Mouse (Mus musculus) liver, embryonic 12.5 days (tissue): ENCODE data around the gene Ccdc6. TPM values are rescaled to one million over a fixed set of nuclear protein-coding genes. Genes with fewer than 3 reads are reported as not detected.
"Not testable (repeated sequence)": the region's sequence is repeated elsewhere in the genome, so short reads cannot be mapped to it uniquely, and the experiment has no call there.

Experiments
- ATAC-seq: fragments of 200-750 bp; cut with Nextera tagmentation; 2 replicates; pipeline ENCODE4 v1.8.0; 2017; ENCODE audit warnings: moderate number of reproducible peaks, mild to moderate bottlenecking, moderate library complexity
- H3K27ac ChIP-seq: fragments of 300-500 bp; sonication (generic); 2 replicates; pipeline ENCODE4 v1.5.1; 2016; ENCODE audit warnings: mild to moderate bottlenecking
- H3K27me3 ChIP-seq: fragments of 300-500 bp; sonication (generic); replicated peaks from 2 replicates; pipeline ENCODE4 v1.6.1; 2016; ENCODE audit warnings: mild to moderate bottlenecking, moderate library complexity
- H3K36me3 ChIP-seq: fragments of 300-500 bp; sonication (generic); 2 replicates; pipeline ENCODE4 v1.6.1; 2016; ENCODE audit warnings: mild to moderate bottlenecking, moderate library complexity
- H3K4me1 ChIP-seq: fragments of 300-500 bp; sonication (generic); 2 replicates; pipeline ENCODE4 v1.6.1; 2016
- H3K4me2 ChIP-seq: fragments of 300-500 bp; sonication (generic); 2 replicates; pipeline ENCODE4 v1.6.1; 2016; ENCODE audit warnings: mild to moderate bottlenecking, moderate library complexity
- H3K4me3 ChIP-seq: fragments of 300-500 bp; sonication (generic); 2 replicates; pipeline ENCODE4 v1.5.1; 2016; ENCODE audit warnings: mild to moderate bottlenecking, moderate library complexity
- H3K9ac ChIP-seq: fragments of 300-500 bp; sonication (generic); 2 replicates; pipeline ENCODE4 v1.6.1; 2016; ENCODE audit warnings: mild to moderate bottlenecking, moderate library complexity
- H3K9me3 ChIP-seq: fragments of 300-500 bp; sonication (generic); replicated peaks from 2 replicates; pipeline ENCODE4 v1.6.1; 2016; ENCODE audit warnings: mild to moderate bottlenecking, moderate library complexity
- WGBS: fragments of 180-500 bp; shearing (Covaris S2); methylation state at CpG from one replicate; pipeline ENCODE4 v1.1.7; 2016; ENCODE audit not compliant: insufficient replicate concordance; 5-methylcytosine and 5-hydroxymethylcytosine counted together
- polyA plus RNA-seq: library from polyadenylated mRNA; unstranded; fragments of >200 nt; fragmentation: Nextera tagmentation; extraction: Ambion mirVana; gene quantifications from 2 replicates; pipeline ENCODE4 v1.2.1, GENCODE M21; 2016

Ccdc6 gene
- polyA plus RNA-seq, 1 experiment from 2014 or later: 9.5 TPM

DNA sequence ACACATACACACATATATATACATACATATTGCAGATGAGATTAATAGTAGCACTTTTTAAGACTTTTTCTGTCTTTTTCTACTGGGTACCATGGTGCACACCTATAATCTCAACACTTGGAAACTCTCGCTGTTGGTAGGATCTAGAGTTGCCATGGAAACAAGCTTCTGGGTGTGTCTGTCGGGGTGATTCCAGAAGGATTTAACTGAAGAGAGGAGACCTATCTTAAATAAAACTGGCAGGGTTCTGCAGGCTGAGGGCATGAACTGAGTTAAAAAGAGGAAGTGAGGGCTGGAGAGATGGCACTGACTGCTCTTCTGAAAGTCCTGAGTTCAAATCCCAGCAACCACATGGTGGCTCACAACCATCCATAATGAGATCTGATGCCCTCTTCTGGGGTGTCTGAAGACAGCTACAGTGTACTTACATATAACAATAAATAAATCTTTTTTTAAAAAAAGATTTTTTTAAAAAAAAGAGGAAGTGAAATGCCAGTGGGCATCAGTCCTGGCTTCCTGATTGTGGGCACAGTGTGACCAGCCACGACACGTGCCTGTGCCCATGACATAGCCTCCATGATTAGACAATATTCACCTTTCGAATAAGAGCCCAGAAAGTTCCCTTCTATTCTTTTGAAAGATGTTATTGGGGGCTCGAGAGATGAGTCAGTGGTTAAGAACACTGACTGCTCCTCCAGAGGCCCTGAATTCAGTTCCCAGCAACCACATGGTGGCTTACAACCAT lies 102.7 kb downstream of the Ccdc6 start:
- peaks cover 16% of the 10 kb centered on the region for H3K4me1 ChIP-seq
- H3K4me2 ChIP-seq: no peak overlapping the region
- no peak overlapping the region for H3K9ac ChIP-seq
- H3K27me3 ChIP-seq: no peaks in the 10 kb centered on the region
- no peaks in the 10 kb centered on the region for H3K36me3 ChIP-seq
- H3K9me3 ChIP-seq: no peaks in the 10 kb centered on the region
- no peak overlapping the region for H3K4me3 ChIP-seq
- no peak overlapping the region for H3K27ac ChIP-seq
- 63% methylated on average over 6 of the region's 6 CpGs for WGBS
- ATAC-seq: no peak

DNA sequence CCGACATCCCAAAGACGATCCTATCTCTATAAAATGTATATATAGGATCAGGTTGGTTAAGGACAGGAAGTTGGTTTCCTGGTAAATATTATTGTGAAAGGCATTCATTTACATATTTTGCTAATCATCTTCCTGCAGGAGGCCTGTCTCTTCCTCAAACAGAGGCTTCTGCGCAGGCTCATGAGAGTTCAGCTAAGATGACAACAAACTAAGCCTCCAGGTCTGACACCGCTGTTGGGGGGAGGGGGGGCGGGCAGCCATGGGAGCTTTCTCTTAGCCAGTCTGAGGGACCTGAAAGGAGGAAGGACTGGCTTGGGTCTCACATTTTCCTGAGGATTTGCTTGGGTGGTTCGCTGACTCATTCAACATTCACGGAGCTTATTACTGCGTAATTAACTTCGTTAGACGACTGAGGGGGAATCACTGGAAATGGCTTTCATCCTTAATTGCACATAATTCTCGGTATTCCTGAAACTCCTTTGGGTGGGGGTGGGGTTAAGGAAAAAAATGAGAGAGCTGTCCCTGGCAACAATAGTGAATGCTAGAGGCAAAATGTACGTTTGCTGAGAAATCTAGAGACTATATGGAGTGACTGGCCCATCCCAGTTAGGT lies 104.1 kb downstream of the Ccdc6 start:
- WGBS: 43% methylated on average over 12 of the region's 12 CpGs
- Histone ChIP-seq H3K4me2 (no peak overlapping the region), H3K9me3 (no peaks in the 10 kb centered on the region), H3K36me3 (no peaks in the 10 kb centered on the region), H3K27me3 (no peaks in the 10 kb centered on the region), H3K4me1 (0 out of 2 replicates have a peak, but pooled peaks cover 9% of the 10 kb centered on the region), H3K9ac (no peak overlapping the region), H3K4me3 (no peak overlapping the region), H3K27ac (no peak overlapping the region)
- no peak for ATAC-seq

DNA sequence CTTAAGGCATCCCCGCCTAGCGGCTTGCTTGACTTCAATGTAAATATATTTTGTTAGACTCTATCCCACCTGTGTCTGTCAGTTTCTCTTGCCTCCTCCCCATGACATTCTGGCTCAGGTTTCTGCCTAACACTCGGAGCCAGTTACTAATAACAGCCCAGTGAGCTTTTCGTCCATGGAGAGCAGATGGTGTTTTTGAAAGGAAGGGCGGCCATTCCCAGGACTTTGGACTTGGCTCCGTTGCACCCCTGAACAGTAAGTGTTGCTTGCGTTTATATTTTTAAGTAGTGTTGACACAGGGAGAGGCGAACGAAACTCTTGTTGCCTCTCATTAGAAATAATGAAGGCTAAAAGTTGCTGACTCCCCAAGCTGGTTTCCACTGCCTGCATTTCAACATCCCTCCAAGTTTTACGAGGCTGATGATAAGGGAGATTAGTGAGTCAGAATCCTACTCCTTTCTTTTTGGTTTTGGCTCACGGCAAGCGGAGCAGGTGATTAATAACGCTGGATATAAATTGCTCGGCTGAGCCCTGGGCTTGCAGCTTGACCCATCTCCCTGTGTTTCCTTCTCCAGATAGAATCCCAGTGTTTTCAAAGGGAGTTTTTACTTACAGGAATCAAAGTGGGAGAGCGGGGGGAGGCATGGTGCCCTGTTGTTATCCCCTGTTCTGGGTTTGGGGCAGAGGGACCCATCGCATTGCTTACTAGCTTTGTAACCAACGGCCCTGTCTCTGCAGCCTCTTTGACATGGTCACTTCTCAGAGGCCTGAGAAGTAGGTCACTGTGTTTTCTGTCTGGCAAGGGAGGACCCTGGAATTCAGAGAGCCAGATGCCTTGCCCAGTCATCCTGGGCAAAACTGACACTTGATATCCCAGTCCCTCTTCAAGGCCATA lies 107.8 kb downstream of the Ccdc6 start, which contains the start of gene Mrln:
Gene Mrln (plus strand): TSS at position 160 of the 895 bp plus-strand sequence.
- no peak within 1 kb of the TSS for H3K27ac ChIP-seq
- no peaks in the 10 kb centered on the region for H3K27me3 ChIP-seq
- no peak within 1 kb of the TSS for H3K4me3 ChIP-seq
- H3K4me2 ChIP-seq: no peak within 1 kb of the TSS
- 62% methylated on average over 17 of the region's 17 CpGs for WGBS
- H3K9me3 ChIP-seq: no peaks in the 10 kb centered on the region
- 0 out of 2 replicates have a peak, but pooled peaks cover 7% of the 10 kb centered on the region for H3K4me1 ChIP-seq
- no peak for ATAC-seq
- H3K9ac ChIP-seq: no peak within 1 kb of the TSS
- H3K36me3 ChIP-seq: no peaks in the 10 kb centered on the region

DNA sequence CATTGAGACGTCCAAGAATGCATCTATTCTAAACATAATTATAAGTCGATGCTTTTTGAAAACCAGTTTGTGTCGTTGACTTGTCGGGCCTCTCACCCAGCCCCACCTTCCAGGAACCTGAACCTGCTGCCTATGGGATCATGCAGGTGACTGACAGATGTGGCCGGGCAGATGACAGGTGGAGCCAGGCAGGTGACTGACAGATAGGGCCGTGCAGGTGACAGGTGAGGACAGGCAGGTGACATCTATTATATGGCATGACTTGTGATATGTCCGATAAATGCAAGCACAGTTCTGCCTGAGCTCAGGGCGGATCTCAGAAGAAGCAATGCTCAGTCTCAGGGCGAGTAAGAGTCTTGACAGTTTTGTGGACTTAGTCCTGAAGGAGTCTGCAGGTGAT lies 114.4 kb downstream of the Ccdc6 start:
- no peak overlapping the region for H3K9ac ChIP-seq
- H3K27me3 ChIP-seq: no peaks in the 10 kb centered on the region
- ATAC-seq: no peak
- H3K9me3 ChIP-seq: no peaks in the 10 kb centered on the region
- H3K4me1 ChIP-seq: no peaks in the 10 kb centered on the region
- H3K4me3 ChIP-seq: no peak overlapping the region
- no peak overlapping the region for H3K4me2 ChIP-seq
- H3K27ac ChIP-seq: no peak overlapping the region
- 66% methylated on average over 9 of the region's 9 CpGs for WGBS
- no peaks in the 10 kb centered on the region for H3K36me3 ChIP-seq

DNA sequence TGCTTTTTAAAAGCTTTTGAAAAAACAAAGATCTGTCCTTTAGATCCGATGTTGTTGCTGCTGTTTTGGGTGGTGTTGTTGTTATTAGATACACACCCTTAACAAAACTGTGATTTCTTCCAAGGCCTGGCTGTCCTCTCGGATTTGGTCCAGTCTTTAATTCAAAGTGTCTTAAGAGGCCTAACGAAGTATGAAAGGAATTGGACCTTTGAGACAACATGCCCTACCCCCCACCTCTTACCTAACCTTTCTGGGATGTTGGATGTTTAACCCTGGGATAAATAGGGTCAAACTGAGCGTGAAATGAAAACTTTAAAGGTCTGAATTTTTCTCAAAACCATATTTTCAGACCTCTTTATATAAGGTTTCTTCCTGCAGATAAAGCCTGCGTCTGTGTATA lies 124.0 kb downstream of the Ccdc6 start:
- whole genome bisulfite sequencing: 68% methylated on average over 5 of the region's 5 CpGs
- ATAC-seq: no peak
- H3K36me3 ChIP-seq: no peaks in the 10 kb centered on the region

DNA sequence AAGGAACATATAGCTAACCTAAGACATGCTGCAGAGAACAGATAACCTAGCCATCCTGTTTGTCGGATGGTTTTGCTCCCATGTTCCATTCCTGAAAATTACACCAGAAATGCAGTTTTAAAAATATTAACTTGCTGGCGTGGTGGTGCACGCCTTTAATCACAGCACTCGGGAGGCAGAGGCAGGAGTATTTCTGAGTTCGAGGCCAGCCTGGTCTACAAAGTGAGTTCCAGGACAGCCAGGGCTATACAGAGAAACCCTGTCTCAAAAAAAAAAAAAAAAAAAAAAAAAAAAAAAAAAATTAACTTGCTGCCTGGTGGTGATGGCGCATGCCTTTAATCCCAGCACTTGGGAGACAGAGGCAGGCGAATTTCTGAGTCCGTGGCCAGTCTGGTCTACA lies 125.3 kb downstream of the Ccdc6 start:
- H3K9ac ChIP-seq, H3K27me3 ChIP-seq, ATAC-seq, H3K4me2 ChIP-seq, H3K4me1 ChIP-seq, H3K4me3 ChIP-seq, H3K36me3 ChIP-seq, H3K27ac ChIP-seq, H3K9me3 ChIP-seq: not testable (repeated sequence)
- 68% methylated on average over 8 of the region's 8 CpGs for WGBS

More for the DNA sequence above, 124.0 kb downstream of the Ccdc6 start:
- no peaks in the 10 kb centered on the region for H3K27me3 ChIP-seq
- no peak overlapping the region for H3K4me3 ChIP-seq
- no peak overlapping the region for H3K9ac ChIP-seq
- H3K9me3 ChIP-seq: no peaks in the 10 kb centered on the region
- H3K4me1 ChIP-seq: no peaks in the 10 kb centered on the region
- no peak overlapping the region for H3K27ac ChIP-seq
- no peak overlapping the region for H3K4me2 ChIP-seq

DNA sequence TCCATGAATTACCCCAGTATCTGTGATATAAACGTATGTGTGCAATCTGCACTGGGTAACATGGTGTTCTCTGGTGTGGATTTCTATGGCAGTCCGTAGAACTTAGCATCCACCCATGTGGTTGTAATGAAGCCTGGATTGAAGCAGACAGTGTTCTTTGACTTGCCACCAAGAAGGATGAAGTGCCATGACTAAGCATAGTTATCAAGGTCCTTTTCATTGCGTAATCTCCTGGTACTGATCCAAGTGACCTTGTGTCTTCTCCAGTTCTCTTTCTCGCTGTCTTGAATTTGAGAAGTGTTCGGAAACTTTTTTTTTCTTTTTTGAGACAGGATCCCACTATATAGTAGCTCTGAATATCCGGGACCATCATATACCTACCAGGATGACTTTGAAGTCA lies 127.7 kb downstream of the Ccdc6 start:
- 61% methylated on average over 6 of the region's 6 CpGs for WGBS
- Histone ChIP-seq H3K36me3 (no peaks in the 10 kb centered on the region), H3K4me2 (no peak overlapping the region), H3K9me3 (no peaks in the 10 kb centered on the region), H3K27ac (no peak overlapping the region), H3K9ac (no peak overlapping the region), H3K27me3 (no peaks in the 10 kb centered on the region), H3K4me3 (no peak overlapping the region), H3K4me1 (no peaks in the 10 kb centered on the region)
- no peak for ATAC-seq

DNA sequence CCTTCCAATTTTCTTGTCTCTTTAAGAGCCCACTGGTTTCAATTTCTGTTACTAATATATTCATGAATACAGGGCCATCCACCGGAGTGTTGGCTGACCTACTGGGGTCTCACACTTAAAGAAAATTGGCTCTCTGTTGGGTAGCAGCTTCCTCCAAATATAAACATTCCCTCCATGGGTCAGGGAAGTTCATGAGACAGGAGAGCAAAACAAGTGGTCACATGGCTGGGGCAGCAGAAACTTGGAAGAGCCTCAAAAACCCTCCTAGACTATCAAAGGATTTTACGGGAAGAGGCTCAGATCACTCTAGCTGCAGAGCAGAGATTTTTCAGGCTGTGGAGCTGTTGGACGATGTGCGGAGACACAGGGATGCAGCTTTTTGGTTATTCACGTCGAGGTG lies 128.8 kb downstream of the Ccdc6 start:
- no peak overlapping the region for H3K9ac ChIP-seq
- no peak overlapping the region for H3K27ac ChIP-seq
- no peaks in the 10 kb centered on the region for H3K4me1 ChIP-seq
- no peak for ATAC-seq
- WGBS: 67% methylated on average over 6 of the region's 6 CpGs
- H3K4me3 ChIP-seq: no peak overlapping the region
- no peaks in the 10 kb centered on the region for H3K9me3 ChIP-seq
- no peaks in the 10 kb centered on the region for H3K36me3 ChIP-seq
- H3K4me2 ChIP-seq: no peak overlapping the region
- H3K27me3 ChIP-seq: no peaks in the 10 kb centered on the region

DNA sequence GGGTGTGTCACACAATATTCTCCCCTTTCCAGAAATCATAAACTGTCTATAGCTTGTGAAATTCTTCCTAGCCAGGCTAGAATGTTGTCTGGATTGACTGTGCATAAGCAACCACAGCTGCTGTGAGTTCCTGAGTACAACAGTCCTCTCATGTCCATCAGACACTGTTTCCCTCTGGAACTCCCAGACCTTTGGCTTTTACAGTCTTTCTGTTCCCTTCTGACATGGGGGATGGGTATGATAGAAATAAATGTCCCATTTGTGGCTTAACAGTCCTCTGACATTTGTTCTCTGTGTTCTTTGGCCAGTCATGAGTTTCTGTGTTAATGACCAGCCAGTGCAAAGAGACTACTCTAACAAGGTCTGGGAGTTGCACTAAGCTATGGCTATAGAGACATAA lies 129.7 kb downstream of the Ccdc6 start:
- Histone ChIP-seq H3K36me3 (no peaks in the 10 kb centered on the region), H3K4me1 (no peaks in the 10 kb centered on the region), H3K27ac (no peak overlapping the region), H3K4me3 (no peak overlapping the region), H3K9me3 (no peaks in the 10 kb centered on the region), H3K9ac (no peak overlapping the region), H3K4me2 (no peak overlapping the region), H3K27me3 (no peaks in the 10 kb centered on the region)
- no peak for ATAC-seq

DNA sequence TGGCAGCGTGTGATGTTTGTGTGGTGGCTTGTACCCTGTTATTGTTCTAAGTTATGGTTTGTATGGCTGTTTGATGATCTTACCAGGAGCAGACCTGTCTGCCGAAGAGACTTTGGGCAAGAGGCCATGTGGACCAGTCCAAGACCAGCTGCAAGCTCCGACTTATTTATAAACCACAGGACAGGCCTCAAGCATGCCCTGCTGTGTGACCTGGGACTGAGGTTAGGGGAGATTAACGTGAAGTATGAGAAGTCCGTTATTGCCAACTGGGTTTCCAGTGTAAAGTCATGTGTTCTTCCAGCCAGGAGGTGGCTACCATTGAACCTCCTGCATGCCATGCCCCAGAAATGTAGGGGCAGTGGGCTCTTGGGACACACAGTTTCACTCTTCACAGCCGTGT lies 133.4 kb downstream of the Ccdc6 start:
- no peaks in the 10 kb centered on the region for H3K9me3 ChIP-seq
- no peak overlapping the region for H3K4me2 ChIP-seq
- WGBS: 66% methylated on average over 6 of the region's 6 CpGs
- no peak overlapping the region for H3K9ac ChIP-seq
- no peaks in the 10 kb centered on the region for H3K4me1 ChIP-seq
- no peak overlapping the region for H3K4me3 ChIP-seq
- H3K36me3 ChIP-seq: no peaks in the 10 kb centered on the region
- no peaks in the 10 kb centered on the region for H3K27me3 ChIP-seq
- ATAC-seq: no peak
- no peak overlapping the region for H3K27ac ChIP-seq

DNA sequence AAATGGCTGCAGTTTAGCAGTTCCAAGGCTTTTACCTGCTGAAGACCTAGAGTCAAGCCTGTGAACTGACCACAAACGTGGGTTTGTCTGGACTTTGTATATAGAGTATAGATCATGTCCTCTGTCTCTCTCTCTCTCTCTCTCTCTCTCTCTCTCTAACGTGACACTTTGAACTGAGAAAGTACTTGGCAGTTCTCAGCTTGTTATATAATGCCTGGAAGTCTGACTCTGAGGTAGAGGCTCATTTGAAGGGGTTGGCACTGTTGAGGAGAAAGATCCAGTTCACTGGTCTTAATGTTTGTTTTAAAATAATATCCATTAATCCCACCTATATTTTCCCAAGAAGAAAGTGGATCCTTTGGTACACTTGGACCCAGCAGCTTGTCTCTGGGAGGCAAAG lies 141.0 kb downstream of the Ccdc6 start:
- Histone ChIP-seq H3K27me3 (peaks cover 8% of the 10 kb centered on the region; the same call in 1 of the 2 replicates), H3K4me3 (no peak overlapping the region), H3K27ac (no peak overlapping the region), H3K4me1 (no peaks in the 10 kb centered on the region), H3K4me2 (no peak overlapping the region), H3K36me3 (no peaks in the 10 kb centered on the region), H3K9ac (no peak overlapping the region), H3K9me3 (no peaks in the 10 kb centered on the region)
- ATAC-seq: no peak
- WGBS: 47% methylated on average over 2 of the region's 2 CpGs
